Mouse (Mus musculus) myocyte (in vitro differentiated cells): ENCODE results near the gene BC016579. TPM values are rescaled to one million over a fixed set of nuclear protein-coding genes. Genes with fewer than 3 reads are reported as not detected.

Experiments used
- H3K27me3 ChIP-seq: one replicate; pipeline ENCODE4 v1.6.1; 2011; ENCODE audit not compliant: control insufficient read depth, insufficient read depth, insufficient read length
- H3K36me3 ChIP-seq: one replicate; pipeline ENCODE4 v1.6.1; 2011; ENCODE audit not compliant: control insufficient read depth, insufficient read depth
- H3K4me2 ChIP-seq: one replicate; pipeline ENCODE4 v1.6.1; 2011; ENCODE audit warnings: low read depth, control low read depth
- H3K4me3 ChIP-seq: one replicate; pipeline ENCODE4 v1.5.1; 2011; ENCODE audit warnings: mild to moderate bottlenecking, control low read depth, moderate library complexity
- H3K79me2 ChIP-seq: one replicate; pipeline ENCODE4 v1.6.1; 2011; ENCODE audit not compliant: control insufficient read depth, insufficient read depth
- H3ac ChIP-seq: one replicate; pipeline ENCODE4 v1.6.1; 2011; ENCODE audit not compliant: control insufficient read depth, insufficient read length
- CEBPB ChIP-seq: IDR thresholded peaks from 2 replicates; pipeline ENCODE4 v1.6.1; 2011; ENCODE audit warnings: mild to moderate bottlenecking, moderate library complexity; ENCODE audit not compliant: poor library complexity, insufficient read depth, severe bottlenecking
- E2F4 ChIP-seq: IDR thresholded peaks from one replicate; pipeline ENCODE4 v1.6.1; 2011; ENCODE audit warnings: mild to moderate bottlenecking, control low read depth, moderate library complexity; ENCODE audit not compliant: insufficient read depth
- MAX ChIP-seq: IDR thresholded peaks from one replicate; pipeline ENCODE4 v1.6.1; 2011; ENCODE audit warnings: low read depth, mild to moderate bottlenecking, control low read depth
- MYOD1 ChIP-seq, 3 experiments: IDR thresholded peaks; one replicate each; pipeline ENCODE4 v1.6.1; 2011; ENCODE audit warnings: control low read depth in 2 of 3, low read depth in 2 of 3, mild to moderate bottlenecking in 2 of 3, moderate library complexity in 1 of 3; ENCODE audit not compliant: insufficient read length in 2 of 3, control insufficient read depth in 1 of 3
- MYOG ChIP-seq, 3 experiments: IDR thresholded peaks; one replicate each; pipeline ENCODE4 v1.6.1; 2011; ENCODE audit warnings: control low read depth in 2 of 3, low read depth in 2 of 3, mild to moderate bottlenecking in 2 of 3; ENCODE audit not compliant: insufficient read length in 2 of 3, control insufficient read depth in 1 of 3, insufficient read depth in 1 of 3
- POLR2A ChIP-seq: IDR thresholded peaks from one replicate; pipeline ENCODE4 v1.6.1; 2011; ENCODE audit warnings: low read depth, mild to moderate bottlenecking, control low read depth, moderate library complexity; ENCODE audit not compliant: insufficient read length
- POLR2AphosphoS2 ChIP-seq: IDR thresholded peaks from one replicate; pipeline ENCODE4 v1.6.1; 2011; ENCODE audit warnings: low read depth, control low read depth; ENCODE audit not compliant: insufficient read length
- REST ChIP-seq: IDR thresholded peaks from one replicate; pipeline ENCODE4 v1.6.1; 2011; ENCODE audit warnings: mild to moderate bottlenecking, control low read depth, moderate library complexity; ENCODE audit not compliant: insufficient read depth, insufficient read length
- SRF ChIP-seq: IDR thresholded peaks from one replicate; pipeline ENCODE4 v1.6.1; 2011; ENCODE audit warnings: low read depth; ENCODE audit not compliant: control insufficient read depth, insufficient read length
- TCF12 ChIP-seq: IDR thresholded peaks from one replicate; pipeline ENCODE4 v1.6.1; 2011; ENCODE audit warnings: mild to moderate bottlenecking, control low read depth; ENCODE audit not compliant: poor library complexity, insufficient read depth, severe bottlenecking
- TCF3 ChIP-seq: IDR thresholded peaks from one replicate; pipeline ENCODE4 v1.6.1; 2011; ENCODE audit warnings: low read depth, control low read depth; ENCODE audit not compliant: insufficient read length
- USF1 ChIP-seq: IDR thresholded peaks from one replicate; pipeline ENCODE4 v1.6.1; 2011; ENCODE audit warnings: low read depth, mild to moderate bottlenecking, control low read depth, moderate library complexity
- polyA plus RNA-seq: library from polyadenylated mRNA; unstranded; fragments of >200 nt; fragmentation: generic; extraction: Trizol; gene quantifications from one replicate; pipeline ENCODE4 v1.2.1, GENCODE M21; 2012; ENCODE audit warnings: missing spikeins

Gene BC016579
- polyA plus RNA-seq, 1 experiment, result not detected

GRCm38 (mm10) chr16:45658248-45658647 lies 4.4 kb upstream of the BC016579 start:
- H3K4me2 ChIP-seq, result no peak overlapping the region
- H3K79me2 ChIP-seq, result no peaks in the 10 kb centered on the region
- TF ChIP-seq MYOG (IDR thresholded peaks at IDR 0.05; ENCODE audit: control insufficient read depth in 1 of 3, insufficient read depth in 1 of 3, insufficient read length in 2 of 3, low read depth in 2 of 3) (no peak), POLR2AphosphoS2 (no peak), TCF3 (no peak), E2F4 (no peak), MYOD1 (IDR thresholded peaks at IDR 0.05; ENCODE audit: control insufficient read depth in 1 of 3, insufficient read length in 2 of 3, low read depth in 2 of 3) (no peak), TCF12 (no peak), SRF (no peak)
- H3K36me3 ChIP-seq, result no peaks in the 10 kb centered on the region
- no peaks in the 10 kb centered on the region for H3K27me3 ChIP-seq
- H3ac ChIP-seq, result no peak overlapping the region
- H3K4me3 ChIP-seq, result no peak overlapping the region

- Histone ChIP-seq H3K27me3 (no peaks in the 10 kb centered on the region), H3K36me3 (no peaks in the 10 kb centered on the region), H3K4me3 (no peak overlapping the region), H3ac (no peak overlapping the region), H3K4me2 (no peak overlapping the region), H3K79me2 (no peaks in the 10 kb centered on the region)
- no peak for TF ChIP-seq POLR2A
- TF ChIP-seq MAX, result no peak
- no peak for TF ChIP-seq TCF3
- no peak for TF ChIP-seq SRF
- TF ChIP-seq MYOG (IDR thresholded peaks at IDR 0.05; ENCODE audit: control insufficient read depth in 1 of 3, insufficient read depth in 1 of 3, insufficient read length in 2 of 3, low read depth in 2 of 3), result no peak
- TF ChIP-seq REST, result no peak
- no peak for TF ChIP-seq CEBPB
- TF ChIP-seq MYOD1 (IDR thresholded peaks at IDR 0.05; ENCODE audit: control insufficient read depth in 1 of 3, insufficient read length in 2 of 3, low read depth in 2 of 3), result no peak
Observed at GRCm38 (mm10) chr16:45657574-45658159, 3.8 kb upstream of the BC016579 start.

GRCm38 (mm10) chr16:45654465-45654864 lies 597 bp upstream of the BC016579 start:
- no peaks in the 10 kb centered on the region for H3K27me3 ChIP-seq
- no peak overlapping the region for H3ac ChIP-seq
- no peaks in the 10 kb centered on the region for H3K36me3 ChIP-seq
- TF ChIP-seq POLR2AphosphoS2 (no peak), MYOG (IDR thresholded peaks at IDR 0.05; ENCODE audit: control insufficient read depth in 1 of 3, insufficient read depth in 1 of 3, insufficient read length in 2 of 3, low read depth in 2 of 3) (no peak), POLR2A (no peak), E2F4 (no peak), SRF (no peak), MYOD1 (IDR thresholded peaks at IDR 0.05; ENCODE audit: control insufficient read depth in 1 of 3, insufficient read length in 2 of 3, low read depth in 2 of 3) (no peak), TCF3 (no peak), USF1 (no peak), CEBPB (no peak), MAX (no peak), TCF12 (no peak), REST (no peak)
- no peak overlapping the region for H3K4me2 ChIP-seq
- H3K79me2 ChIP-seq, result no peaks in the 10 kb centered on the region
- H3K4me3 ChIP-seq, result no peak overlapping the region

DNA sequence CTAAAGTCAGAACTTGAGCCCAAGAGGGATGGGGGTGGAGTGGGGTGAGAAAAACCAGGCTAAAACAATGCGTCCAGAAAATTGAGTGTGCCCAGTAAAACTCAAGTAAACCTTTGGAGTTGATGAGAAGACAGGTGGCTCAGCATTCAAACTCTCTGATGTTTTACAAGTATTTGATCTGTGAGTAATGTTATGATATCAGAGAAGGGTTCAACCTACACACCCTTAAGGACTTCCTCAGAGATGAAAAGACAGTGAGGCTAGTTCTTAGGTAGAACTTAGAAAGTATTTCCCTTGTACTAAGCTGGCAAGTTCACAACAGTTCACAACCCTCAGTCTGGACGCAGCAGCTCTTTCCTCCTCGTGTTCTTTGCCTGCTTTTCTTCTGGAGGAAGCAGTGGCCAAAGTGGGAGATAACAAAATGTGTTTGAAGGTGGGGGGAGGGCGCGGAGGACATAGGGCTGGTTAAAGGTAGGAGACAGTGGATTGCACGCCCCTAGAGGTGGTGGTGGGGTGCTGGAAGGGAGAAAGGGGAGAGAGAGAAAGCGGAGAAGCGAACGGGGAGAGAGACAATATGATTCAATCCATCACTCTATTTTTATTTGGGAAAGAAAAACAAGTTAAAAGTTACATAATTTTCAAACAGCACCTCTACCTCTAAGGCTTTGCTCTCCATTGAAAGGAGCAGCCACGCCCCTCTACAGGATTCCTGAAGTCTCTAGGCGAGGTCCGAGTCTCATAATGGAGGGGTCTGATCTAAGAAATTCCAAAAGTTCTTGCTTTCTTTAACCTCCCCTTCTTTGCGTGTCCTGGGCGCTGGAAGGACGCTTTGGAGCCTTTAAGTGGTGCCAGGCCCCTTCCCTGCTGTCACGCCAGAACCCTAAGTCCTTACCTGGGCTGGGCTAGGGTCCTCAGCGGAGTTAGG lies 597 bp downstream of the BC016579 start:
- Histone ChIP-seq H3K27me3 (no peaks in the 10 kb centered on the region), H3K4me2 (no peak overlapping the region), H3K4me3 (no peak overlapping the region), H3ac (no peak overlapping the region), H3K79me2 (no peaks in the 10 kb centered on the region), H3K36me3 (no peaks in the 10 kb centered on the region)
- TF ChIP-seq POLR2A, result no peak
- TF ChIP-seq MYOD1 (IDR thresholded peaks at IDR 0.05; ENCODE audit: control insufficient read depth in 1 of 3, insufficient read length in 2 of 3, low read depth in 2 of 3), result no peak
- TF ChIP-seq POLR2AphosphoS2, result no peak
- TF ChIP-seq TCF3, result no peak
- TF ChIP-seq SRF, result no peak

DNA sequence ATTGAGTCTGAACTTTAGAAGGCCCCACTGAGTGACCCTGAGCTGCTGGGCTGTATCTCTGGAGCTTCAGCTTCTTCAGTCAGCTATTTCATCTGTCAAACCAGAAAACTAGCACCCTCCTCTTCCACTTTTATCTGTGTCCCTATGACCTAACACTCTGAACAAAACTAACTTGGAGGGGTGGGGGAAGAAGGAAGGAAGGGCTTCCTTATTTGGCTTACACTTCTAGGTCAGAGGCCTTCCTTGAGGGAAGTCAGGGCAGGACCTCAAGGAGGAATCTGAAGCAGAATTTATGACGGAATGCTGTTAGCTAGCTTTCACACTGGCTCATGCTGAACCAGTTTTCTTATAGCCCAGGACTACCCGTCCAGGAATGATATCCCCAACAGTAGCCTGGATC lies 2.4 kb downstream of the BC016579 start:
- no peak for TF ChIP-seq POLR2A
- TF ChIP-seq POLR2AphosphoS2, result no peak
- no peak for TF ChIP-seq REST
- TF ChIP-seq MYOD1 (IDR thresholded peaks at IDR 0.05; ENCODE audit: control insufficient read depth in 1 of 3, insufficient read length in 2 of 3, low read depth in 2 of 3), result no peak
- no peak for TF ChIP-seq USF1
- no peak for TF ChIP-seq MYOG (IDR thresholded peaks at IDR 0.05; ENCODE audit: control insufficient read depth in 1 of 3, insufficient read depth in 1 of 3, insufficient read length in 2 of 3, low read depth in 2 of 3)
- no peak for TF ChIP-seq SRF
- TF ChIP-seq CEBPB, result no peak
- TF ChIP-seq TCF12, result no peak
- TF ChIP-seq TCF3, result no peak
- no peak for TF ChIP-seq MAX
- TF ChIP-seq E2F4, result no peak
- no peaks in the 10 kb centered on the region for H3K27me3 ChIP-seq
- H3ac ChIP-seq, result no peak overlapping the region
- H3K4me2 ChIP-seq, result no peak overlapping the region
- no peak overlapping the region for H3K4me3 ChIP-seq
- H3K36me3 ChIP-seq, result no peaks in the 10 kb centered on the region
- no peaks in the 10 kb centered on the region for H3K79me2 ChIP-seq
